In genomic region chr15:101174294-101175130, GRCm38 (mm10) we compare ENCODE assay signal across 9 mouse cellular contexts. TPM values are rescaled to one million over a fixed set of nuclear protein-coding genes. Genes with fewer than 3 reads are reported as not detected.
DNase-seq lines count a peak whose midpoint lies in the region; ATAC-seq and TF ChIP-seq lines count a peak whose summit lies in the region.
"Had no signal": no experiment of that assay in that cellular context is flagged by ENCODE, and none has a peak within 500 bp of the region (broad histone marks: within the 10 kb centered on the region; RNA-seq: fewer than 3 reads in every experiment).

No protein-coding gene starts in this region.

- H3K27me3 ChIP-seq in heart, adult 2 months (ENCODE audit: control insufficient read depth, insufficient read depth, low read length): no peaks in the 10 kb centered on the region
- H3K27me3 ChIP-seq in forebrain, embryonic 16.5 days (replicated peaks; ENCODE audit: control insufficient read depth, insufficient read depth, low read length): no peaks in the 10 kb centered on the region
- no peaks in the 10 kb centered on the region for H3K27me3 ChIP-seq in limb, embryonic 11.5 days (ENCODE audit: control insufficient read depth, insufficient read depth, low read length)
- H3K27me3 ChIP-seq in neural tube, embryonic 14.5 days (ENCODE audit: control insufficient read depth, insufficient read depth, low read length): no peaks in the 10 kb centered on the region

- no peak for TF ChIP-seq CTCF in heart, adult 2 months (IDR thresholded peaks at IDR 0.05)
- no peak for TF ChIP-seq CTCF in bone marrow macrophage, adult 2 months (IDR thresholded peaks at IDR 0.05; ENCODE audit: low read depth, low read length)

- H3K9ac ChIP-seq in heart, adult 2 months (ENCODE audit: low read depth, low read length): peak overlapping the region; percentile 90
- peak overlapping the region; percentile 86 for H3K9ac ChIP-seq in forebrain, embryonic 16.5 days (replicated peaks; ENCODE audit: low read depth, low read length)
- peak overlapping the region; percentile 86 for H3K9ac ChIP-seq in limb, embryonic 11.5 days (ENCODE audit: low read length)
- peak overlapping the region; percentile 96 for H3K9ac ChIP-seq in neural tube, embryonic 14.5 days (replicated peaks; ENCODE audit: low read depth, low read length)

- H3K4me1 ChIP-seq in heart, adult 2 months (ENCODE audit: control insufficient read depth, insufficient read depth, low read length): peaks cover 6% of the 10 kb centered on the region
- H3K4me1 ChIP-seq in bone marrow macrophage, adult 2 months (ENCODE audit: control insufficient read depth, insufficient read depth, low read length): peaks cover 23% of the 10 kb centered on the region
- peaks cover 39% of the 10 kb centered on the region for H3K4me1 ChIP-seq in forebrain, embryonic 16.5 days (replicated peaks; ENCODE audit: control insufficient read depth, insufficient read depth, low read length)
- peaks cover 28% of the 10 kb centered on the region for H3K4me1 ChIP-seq in limb, embryonic 11.5 days (ENCODE audit: control insufficient read depth, insufficient read depth, low read length)
- peaks cover 26% of the 10 kb centered on the region for H3K4me1 ChIP-seq in neural tube, embryonic 14.5 days (ENCODE audit: control insufficient read depth, insufficient read depth, low read length)

- intact Hi-C loops in heart, adult 2 months (cut with DNase I): no loop called here
- intact Hi-C loops in heart, postnatal 36 days (cut with DNase I): no loop called here

- no peak for TF ChIP-seq EP300 in heart, adult 2 months (IDR thresholded peaks at IDR 0.05; ENCODE audit: insufficient read depth, low read depth, low read length)

- H3K36me3 ChIP-seq in heart, adult 2 months (ENCODE audit: control insufficient read depth, insufficient read depth, low read length): no peaks in the 10 kb centered on the region; the same call in 1 of the 2 replicates
- no peaks in the 10 kb centered on the region for H3K36me3 ChIP-seq in forebrain, embryonic 16.5 days (ENCODE audit: control insufficient read depth, insufficient read depth)
- H3K36me3 ChIP-seq in limb, embryonic 11.5 days (ENCODE audit: control insufficient read depth, insufficient read depth, low read length): no peaks in the 10 kb centered on the region
- no peaks in the 10 kb centered on the region for H3K36me3 ChIP-seq in neural tube, embryonic 14.5 days (ENCODE audit: control insufficient read depth, insufficient read depth, low read length)

- H3K27ac ChIP-seq in heart, adult 2 months: peak overlapping the region; percentile 88
- H3K27ac ChIP-seq in bone marrow macrophage, adult 2 months (ENCODE audit: insufficient read depth, low read depth, low read length): no peak overlapping the region
- peak overlapping the region; percentile 76 for H3K27ac ChIP-seq in forebrain, embryonic 16.5 days (ENCODE audit: low read length)
- H3K27ac ChIP-seq in limb, embryonic 11.5 days (replicated peaks; ENCODE audit: low read depth, low read length): peak overlapping the region; percentile 70; the same call in 1 of the 2 replicates
- H3K27ac ChIP-seq in neural tube, embryonic 14.5 days (ENCODE audit: low read depth, low read length): peak overlapping the region; percentile 82

- ATAC-seq in forebrain, embryonic 16.5 days: peak; percentile 62
- peak; percentile 29 for ATAC-seq in limb, embryonic 11.5 days (ENCODE audit: insufficient number of reproducible peaks, low FRiP score, low TSS enrichment, low read depth)
- peak; percentile 63 for ATAC-seq in neural tube, embryonic 14.5 days (ENCODE audit: low read depth)

- TF ChIP-seq POLR2A in heart, adult 2 months (IDR thresholded peaks at IDR 0.05; ENCODE audit: insufficient read depth, low read depth, low read length): no peak
- TF ChIP-seq POLR2A in bone marrow macrophage, adult 2 months (IDR thresholded peaks at IDR 0.05; ENCODE audit: borderline replicate concordance, low read depth, low read length): no peak

- no peaks in the 10 kb centered on the region for H3K9me3 ChIP-seq in forebrain, embryonic 16.5 days (ENCODE audit: control insufficient read depth, low read length)
- no peaks in the 10 kb centered on the region for H3K9me3 ChIP-seq in limb, embryonic 11.5 days (ENCODE audit: control insufficient read depth, low read length)
- H3K9me3 ChIP-seq in neural tube, embryonic 14.5 days (ENCODE audit: control insufficient read depth, low read length): no peaks in the 10 kb centered on the region

- WGBS in heart, adult 2 months: 2% methylated on average over 46 of the region's 46 CpGs
- WGBS in forebrain, embryonic 16.5 days: under 1% methylated on average over 44 of the region's 46 CpGs
- 2% methylated on average over 39 of the region's 46 CpGs for WGBS in limb, embryonic 11.5 days
- WGBS in neural tube, embryonic 14.5 days: 1% methylated on average over 17 of the region's 46 CpGs

- peak overlapping the region; percentile 81 for H3K4me3 ChIP-seq in heart, adult 2 months
- H3K4me3 ChIP-seq in bone marrow macrophage, adult 2 months (ENCODE audit: insufficient read depth, low read length): peak overlapping the region; percentile 89
- peak overlapping the region; percentile 68 for H3K4me3 ChIP-seq in forebrain, embryonic 16.5 days (replicated peaks; ENCODE audit: low read length)
- peak overlapping the region; percentile 69 for H3K4me3 ChIP-seq in limb, embryonic 11.5 days (ENCODE audit: low read depth, low read length)
- H3K4me3 ChIP-seq in neural tube, embryonic 14.5 days (ENCODE audit: low read depth, low read length): peak overlapping the region; percentile 55

- DNase-seq in heart, adult 2 months: no peak
- DNase-seq in heart, postnatal 36 days: no peak
- DNase-seq in limb, embryonic 11.5 days (ENCODE audit: low spot score): no peak
- DNase-seq in c-Kit-positive CD71-positive TER-119-positive erythroid progenitor cells, embryonic 14.5 days (ENCODE audit: low spot score): no peak
- DNase-seq in ovary, adult 18-20 months (ENCODE audit: low spot score): no peak

- H3K4me2 ChIP-seq in forebrain, embryonic 16.5 days (ENCODE audit: low read length): peak overlapping the region; percentile 74
- peak overlapping the region; percentile 93 for H3K4me2 ChIP-seq in limb, embryonic 11.5 days (ENCODE audit: low read depth, severe bottlenecking)
- H3K4me2 ChIP-seq in neural tube, embryonic 14.5 days (ENCODE audit: low read depth, low read length): peak overlapping the region; percentile 83

- no peaks in the 10 kb centered on the region; the same call in 1 of the 2 replicates for H3K79me2 ChIP-seq in heart, adult 2 months (replicated peaks; ENCODE audit: control insufficient read depth, insufficient read depth, low read length)

RNA-seq across cellular contexts. Expression of gene Acvr1b, which starts 0.6 kb away (rescaled TPM):
- 10 to 100 TPM in 1 of 2 experiments, 1 to 10 TPM in 1; 9.9 to 12.3 TPM for total RNA-seq in heart, adult 2 months (2021)
- polyA plus RNA-seq in heart, adult 2 months (2012; rRNA removed): 15.3 and 19.3 TPM in 2 replicates
- 10 to 100 TPM; 12.6 to 14.6 TPM for total RNA-seq in heart, postnatal 36 days (2021)
- 20.2 and 22.3 TPM in 2 replicates for polyA plus RNA-seq in bone marrow macrophage, adult 2 months (2012; ENCODE audit: insufficient read depth, insufficient read length, missing spikeins)
- 26.0 and 27.4 TPM in 2 replicates for polyA plus RNA-seq in forebrain, embryonic 16.5 days (2015; fragmentation: Nextera tagmentation; extraction: Ambion mirVana)
- 8.0 and 9.4 TPM in 2 replicates for polyA plus RNA-seq in limb, embryonic 11.5 days (2014; fragmentation: Nextera tagmentation; extraction: Ambion mirVana)
- 27.6 and 28.0 TPM in 2 replicates for polyA plus RNA-seq in neural tube, embryonic 14.5 days (2014; fragmentation: Nextera tagmentation; extraction: Ambion mirVana)

RNA-seq across cellular contexts. Expression of gene Acvrl1, which starts 46.2 kb away (rescaled TPM):
- 10 to 100 TPM; 24.1 to 29.5 TPM for total RNA-seq in heart, adult 2 months (2021)
- polyA plus RNA-seq in heart, adult 2 months (2012; rRNA removed): 35.0 and 39.7 TPM in 2 replicates
- total RNA-seq in heart, postnatal 36 days (2021): 10 to 100 TPM; 22.3 to 31.1 TPM
- 26.6 and 29.8 TPM in 2 replicates for polyA plus RNA-seq in bone marrow macrophage, adult 2 months (2012; ENCODE audit: insufficient read depth, insufficient read length, missing spikeins)
- 8.0 and 8.4 TPM in 2 replicates for polyA plus RNA-seq in forebrain, embryonic 16.5 days (2015; fragmentation: Nextera tagmentation; extraction: Ambion mirVana)
- 3.8 and 5.0 TPM in 2 replicates for polyA plus RNA-seq in limb, embryonic 11.5 days (2014; fragmentation: Nextera tagmentation; extraction: Ambion mirVana)
- 3.2 and 5.2 TPM in 2 replicates for polyA plus RNA-seq in neural tube, embryonic 14.5 days (2014; fragmentation: Nextera tagmentation; extraction: Ambion mirVana)

RNA-seq across cellular contexts. Expression of gene Grasp, which starts 49.5 kb away (rescaled TPM):
- total RNA-seq in heart, adult 2 months (2021): 10 to 100 TPM; 10.9 to 11.5 TPM
- polyA plus RNA-seq in heart, adult 2 months (2012; rRNA removed): 7.4 and 7.6 TPM in 2 replicates
- 10 to 100 TPM; 10.7 to 12.0 TPM for total RNA-seq in heart, postnatal 36 days (2021)
- polyA plus RNA-seq in bone marrow macrophage, adult 2 months (2012; ENCODE audit: insufficient read depth, insufficient read length, missing spikeins): 0.40 TPM in 1 of 2 replicates, not detected in the other
- 1.3 and 1.8 TPM in 2 replicates for polyA plus RNA-seq in forebrain, embryonic 16.5 days (2015; fragmentation: Nextera tagmentation; extraction: Ambion mirVana)
- 6.7 and 7.7 TPM in 2 replicates for polyA plus RNA-seq in limb, embryonic 11.5 days (2014; fragmentation: Nextera tagmentation; extraction: Ambion mirVana)
- polyA plus RNA-seq in neural tube, embryonic 14.5 days (2014; fragmentation: Nextera tagmentation; extraction: Ambion mirVana): 1.0 and 2.4 TPM in 2 replicates

RNA-seq across cellular contexts. Expression of gene Ankrd33, which starts 59.0 kb away (rescaled TPM):
- total RNA-seq in heart, adult 2 months (2021): not detected
- not detected in 2 replicates for polyA plus RNA-seq in heart, adult 2 months (2012; rRNA removed)
- not detected for total RNA-seq in heart, postnatal 36 days (2021)
- not detected in 2 replicates for polyA plus RNA-seq in bone marrow macrophage, adult 2 months (2012; ENCODE audit: insufficient read depth, insufficient read length, missing spikeins)
- polyA plus RNA-seq in forebrain, embryonic 16.5 days (2015; fragmentation: Nextera tagmentation; extraction: Ambion mirVana): not detected in 2 replicates
- polyA plus RNA-seq in limb, embryonic 11.5 days (2014; fragmentation: Nextera tagmentation; extraction: Ambion mirVana): not detected in 2 replicates
- polyA plus RNA-seq in neural tube, embryonic 14.5 days (2014; fragmentation: Nextera tagmentation; extraction: Ambion mirVana): 0.18 TPM in 1 of 2 replicates, not detected in the other
- polyA plus RNA-seq: large intestine, adult 2 months had no signal
